Mouse (Mus musculus) lung, postnatal 0 days (tissue): ENCODE results near the gene Speg.

Experiments used
- CTCF ChIP-seq: IDR thresholded peaks from 2 replicates; pipeline ENCODE4 v1.5.1; 2016; ENCODE audit warnings: antibody characterized with exemption, mild to moderate bottlenecking
- EP300 ChIP-seq: IDR thresholded peaks from 2 replicates; pipeline ENCODE4 v1.6.1; 2016; ENCODE audit warnings: antibody characterized with exemption, mild to moderate bottlenecking, control low read depth

DNA sequence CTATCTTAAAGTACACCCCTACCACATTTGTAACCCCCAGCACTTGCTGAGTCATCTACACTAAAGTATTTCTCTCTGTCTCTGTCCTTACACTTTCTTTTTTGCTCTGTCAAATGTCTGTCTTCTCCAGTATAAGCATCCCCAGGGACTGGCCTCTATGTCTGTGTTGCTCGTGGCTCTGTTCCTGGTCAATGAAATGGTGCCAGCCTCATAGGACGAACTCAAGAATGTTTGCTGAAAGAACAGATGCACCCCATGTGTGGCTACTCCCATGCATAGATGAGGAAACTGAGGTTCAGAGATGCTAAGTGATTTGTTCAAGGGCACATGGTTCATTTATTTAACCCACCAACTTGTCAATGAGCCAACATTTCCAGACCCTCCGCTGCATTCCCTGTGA lies 2.6 kb upstream of the Speg start:
- TF ChIP-seq CTCF, result no peak
- no peak for TF ChIP-seq EP300
